Mouse (Mus musculus) fat pad, adult 2 months (tissue): ENCODE results near the gene Kcnq5.
"Not testable (repeated sequence)": the region's sequence is repeated elsewhere in the genome, so short reads cannot be mapped to it uniquely, and the experiment has no call there.

Experiments used
- DNase-seq: peaks from one replicate; pipeline ENCODE4 v3.0.0-alpha.2; 2011; ENCODE audit warnings: low read depth, low spot score; ENCODE audit errors: extremely low read depth

Gene Kcnq5

DNA sequence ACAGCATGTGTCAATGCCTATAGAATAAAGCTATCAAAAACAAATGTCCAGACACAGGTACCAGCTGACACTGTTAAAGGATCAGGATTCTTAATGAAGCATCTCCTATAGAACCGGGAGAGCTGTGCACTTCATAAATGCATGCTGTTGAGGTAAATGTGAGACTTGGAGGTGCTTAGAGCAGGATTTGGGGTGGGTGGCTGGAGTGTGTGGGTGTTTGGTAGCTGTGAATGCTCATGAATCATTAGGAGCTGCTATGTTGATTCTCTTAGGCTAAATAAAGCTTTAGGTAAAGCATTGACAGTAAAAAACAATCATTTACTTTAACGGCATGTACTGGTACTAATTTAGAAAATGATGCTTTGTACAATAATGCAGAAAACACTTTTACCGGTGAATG, 465.4 kb downstream of the Kcnq5 start:
- no peak for DNase-seq

DNA sequence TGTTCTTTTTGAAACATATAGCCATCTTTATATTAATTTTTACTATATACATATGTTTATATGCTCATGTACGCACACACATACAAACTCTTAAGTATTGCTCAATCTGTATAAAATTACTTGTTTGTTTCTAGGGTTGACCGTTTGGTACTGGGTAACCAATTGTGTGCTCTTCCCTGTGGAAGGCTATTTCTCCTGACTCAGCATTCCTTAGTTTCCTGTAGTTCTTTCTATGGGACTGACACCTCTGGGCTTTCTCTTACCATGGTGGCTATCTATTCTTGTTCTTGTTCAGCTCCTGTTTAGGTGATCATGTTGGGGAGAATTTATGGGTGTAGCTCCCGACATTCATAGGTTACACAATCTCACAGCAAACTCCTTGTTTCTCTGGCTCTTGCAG, 473.1 kb downstream of the Kcnq5 start:
- no peak for DNase-seq

DNA sequence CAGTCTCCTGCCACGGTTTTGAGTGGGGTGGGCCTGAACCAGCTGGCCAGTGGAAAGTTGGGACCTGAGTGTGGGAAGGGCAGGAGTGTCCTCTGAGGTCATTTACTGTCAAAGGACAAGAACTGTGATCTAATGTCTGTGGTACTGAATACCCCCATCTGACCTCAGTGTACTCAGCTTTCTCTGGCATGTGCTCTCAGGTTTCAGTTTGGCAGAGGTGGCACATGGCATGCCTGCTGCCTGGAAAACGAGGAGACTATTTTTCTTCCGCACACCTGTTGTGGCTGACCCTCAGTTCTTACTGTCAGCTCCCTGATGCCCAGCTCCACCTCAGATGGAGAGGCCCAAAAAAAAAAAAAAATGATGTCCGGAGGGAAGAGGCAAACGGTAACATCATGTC, 475.5 kb downstream of the Kcnq5 start:
- DNase-seq, result no peak

DNA sequence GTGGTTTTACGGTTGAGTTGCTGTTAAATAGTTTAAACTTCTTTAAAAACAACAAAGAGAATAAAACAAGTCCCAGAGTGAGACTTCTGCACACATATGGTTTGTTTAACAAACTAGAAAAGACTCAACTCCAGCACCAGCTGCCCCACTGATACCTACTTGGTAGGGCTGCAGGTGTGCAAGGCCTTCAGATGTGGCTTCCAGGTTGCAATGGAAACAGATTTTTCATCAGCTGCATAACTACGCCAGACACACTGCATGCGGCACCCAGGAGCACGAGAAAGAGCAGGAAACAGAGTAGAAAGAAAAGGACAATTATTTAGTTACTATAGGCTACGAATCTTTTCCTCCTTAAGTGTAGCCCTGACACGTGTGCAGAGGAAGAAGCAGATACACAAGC, 492.4 kb downstream of the Kcnq5 start:
- DNase-seq, result no peak

DNA sequence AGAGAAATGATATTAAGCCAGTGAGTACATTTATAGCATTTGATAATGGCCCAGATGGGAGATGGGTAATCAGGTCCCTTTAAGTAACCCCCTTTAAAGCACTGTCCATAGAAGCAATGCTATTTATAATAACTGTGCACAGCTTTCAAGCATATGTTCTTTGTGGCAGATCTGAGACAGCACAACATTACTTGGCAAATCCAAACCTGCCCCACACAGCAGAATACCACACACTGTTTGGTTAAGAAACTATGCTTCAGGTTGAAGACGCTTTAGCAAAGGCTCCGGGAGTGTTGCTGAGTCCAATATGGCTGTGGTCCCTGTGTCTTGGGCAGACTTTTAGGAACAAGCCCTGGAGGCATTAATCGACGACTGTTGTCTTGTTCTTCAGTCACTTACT, 495.3 kb downstream of the Kcnq5 start:
- DNase-seq, result no peak

DNA sequence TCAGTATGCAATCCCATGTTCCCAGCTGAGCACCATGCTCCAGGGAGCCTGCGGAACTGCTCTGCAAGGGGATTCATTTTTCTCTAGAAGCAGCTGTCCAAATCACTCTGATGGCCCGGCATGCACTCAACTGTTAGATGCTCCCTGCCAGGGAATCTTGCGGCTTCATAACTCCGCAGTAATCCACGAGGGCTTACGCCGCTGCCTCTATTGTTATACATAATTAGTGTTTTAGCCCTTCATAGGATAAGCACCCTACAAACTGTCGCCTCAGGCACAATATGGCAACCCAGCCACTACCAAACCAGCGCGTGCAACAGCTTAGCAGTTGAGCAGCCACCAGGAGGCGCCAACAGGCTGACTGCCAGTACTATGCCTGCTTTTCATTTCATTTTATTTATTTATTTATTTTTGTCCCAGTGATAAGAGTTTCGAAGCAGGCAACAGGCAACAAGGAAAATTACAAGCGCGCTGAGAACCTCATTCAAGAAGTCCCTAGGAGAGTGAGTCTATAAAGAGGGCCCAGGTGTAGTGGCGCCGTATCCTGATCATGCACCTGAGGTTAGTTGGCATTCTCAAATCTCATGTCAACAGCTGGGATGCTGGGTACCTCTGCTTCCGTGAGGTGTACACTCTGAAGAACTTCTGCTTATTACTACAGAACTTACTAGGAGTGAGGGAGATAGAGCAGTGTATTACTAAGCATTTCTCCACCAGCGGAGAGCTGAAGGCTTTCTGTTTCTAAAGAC, 500.6 kb downstream of the Kcnq5 start:
- no peak for DNase-seq

DNA sequence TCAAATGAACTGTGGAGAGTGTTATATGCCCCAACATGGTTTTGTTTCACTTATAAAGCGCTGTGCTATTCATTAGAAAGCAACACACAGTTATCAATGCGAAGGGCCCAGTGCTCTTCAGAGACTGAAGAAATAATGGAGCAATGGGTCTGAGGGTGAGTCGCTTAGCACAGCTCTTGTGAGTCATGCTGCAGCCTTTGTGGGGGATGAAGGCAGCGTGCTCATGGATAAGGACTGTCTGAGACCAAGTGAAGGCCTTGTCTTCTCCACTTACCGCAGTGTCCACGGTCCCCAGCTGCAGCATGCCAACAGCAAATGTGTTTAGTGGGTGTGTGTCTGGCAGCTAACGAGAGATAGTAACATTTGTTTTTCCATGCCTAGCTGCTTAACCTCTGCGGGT, 503.2 kb downstream of the Kcnq5 start:
- no peak for DNase-seq

DNA sequence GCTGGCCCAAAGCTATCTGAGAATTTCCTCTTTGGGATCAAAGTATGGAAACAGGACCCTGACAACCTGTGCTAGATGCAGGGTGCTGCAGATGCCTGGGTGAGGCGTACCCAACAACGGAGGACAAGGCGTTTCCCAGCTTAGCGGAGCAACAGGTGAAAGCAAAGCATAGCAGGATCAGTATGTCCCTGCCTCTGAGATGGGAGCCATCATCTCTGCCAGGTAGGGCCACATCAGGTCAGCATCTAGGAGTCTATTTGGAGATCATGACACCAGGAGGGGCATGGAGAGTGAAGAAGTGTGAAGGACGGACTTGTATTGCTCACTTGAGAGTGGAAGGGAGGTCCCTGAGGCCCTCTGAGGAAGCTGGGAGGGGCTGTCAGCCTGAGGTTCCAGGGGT, 505.8 kb downstream of the Kcnq5 start:
- no peak for DNase-seq

DNA sequence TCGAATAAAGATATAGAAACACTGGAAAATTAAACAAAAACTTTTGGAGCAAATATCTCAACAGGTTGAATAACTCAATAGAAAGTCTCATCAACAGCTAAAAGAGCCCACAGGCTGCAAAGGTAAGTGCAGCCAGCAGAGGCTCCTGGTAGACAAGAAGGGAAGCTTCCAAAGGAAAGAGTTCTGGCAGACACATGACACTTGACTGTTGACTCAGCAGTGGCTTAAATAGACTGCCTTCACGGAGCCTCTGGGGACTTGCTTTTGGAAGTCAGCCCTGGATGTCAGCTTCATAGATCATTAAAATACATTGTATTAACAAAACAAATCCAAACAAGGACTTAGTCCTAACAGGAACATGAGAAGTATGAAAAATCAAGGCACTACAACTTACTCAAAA, 513.5 kb downstream of the Kcnq5 start:
- DNase-seq, result no peak

DNA sequence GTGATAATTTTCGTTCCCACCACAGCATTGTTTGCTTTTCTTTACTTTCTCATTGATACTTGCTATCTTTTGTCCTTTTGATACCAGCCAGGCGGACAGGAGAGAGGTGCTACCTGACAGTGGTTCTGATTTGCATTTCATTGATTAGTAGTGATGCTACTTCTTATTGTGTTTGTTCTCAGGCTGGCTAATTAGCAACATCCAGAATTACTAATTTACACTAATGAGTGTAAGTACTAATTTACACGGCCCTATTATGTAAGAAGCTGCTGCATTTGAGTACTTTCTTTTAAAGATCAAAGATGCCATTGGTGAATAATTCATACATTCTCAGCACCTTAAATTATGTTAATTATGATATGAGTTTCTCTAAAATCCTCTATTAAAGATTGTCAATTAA, 525.0 kb downstream of the Kcnq5 start:
- no peak for DNase-seq

DNA sequence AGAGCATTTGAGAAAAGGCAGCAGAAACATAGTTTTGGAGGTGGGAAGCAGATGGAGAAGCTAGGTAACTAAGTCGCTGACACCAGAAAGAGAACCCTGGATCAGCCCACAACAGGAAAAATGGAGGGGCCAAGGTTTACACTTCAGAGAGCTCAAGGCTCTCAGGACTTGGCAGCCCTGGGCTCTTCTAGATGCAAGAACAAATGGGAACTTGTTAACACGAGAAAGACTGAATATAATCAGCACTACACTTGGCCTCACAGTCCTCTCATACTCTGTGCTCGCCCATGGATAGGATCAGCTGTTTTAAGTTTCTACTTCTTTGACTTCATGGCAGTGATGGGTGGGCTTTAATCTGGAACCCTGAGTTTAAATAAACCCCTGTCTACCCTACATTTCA, 526.9 kb downstream of the Kcnq5 start:
- no peak for DNase-seq

DNA sequence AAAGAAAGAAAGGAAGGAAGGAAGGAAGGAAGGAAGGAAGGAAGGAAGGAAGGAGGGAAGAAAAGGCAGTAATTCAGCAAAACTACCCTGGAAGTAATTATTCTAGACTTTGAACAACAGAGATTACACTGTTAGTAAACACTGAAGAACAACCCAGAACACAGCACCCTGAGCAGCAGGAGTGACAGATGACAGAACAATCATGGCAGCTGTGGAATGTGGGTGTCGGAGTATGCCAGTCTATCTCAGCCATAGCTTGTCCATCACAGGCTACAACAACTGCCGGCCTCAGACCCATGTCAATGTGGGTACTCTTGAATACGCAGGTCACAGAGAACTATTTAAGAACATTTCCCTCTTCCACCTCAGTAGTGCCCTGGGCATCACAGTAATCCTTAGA, 530.1 kb downstream of the Kcnq5 start:
- DNase-seq, result no peak

DNA sequence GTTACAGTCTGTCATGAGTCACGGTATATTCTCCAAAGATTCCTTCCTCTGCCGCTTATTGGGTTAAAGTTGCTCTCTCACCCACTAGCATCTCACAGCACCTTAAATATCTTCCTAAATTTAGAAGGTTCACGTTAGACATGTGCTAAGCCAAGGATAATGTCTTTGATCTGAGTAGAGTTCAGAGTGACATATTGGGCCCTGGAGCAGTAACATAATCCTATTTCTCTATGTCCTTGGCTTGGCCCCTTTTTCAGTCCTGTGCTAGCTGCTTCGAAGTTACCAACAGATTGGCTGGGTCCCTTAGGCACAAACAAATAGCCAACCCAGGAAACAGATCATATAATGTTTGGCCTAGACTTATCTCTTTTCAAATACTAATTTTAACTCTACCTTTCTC, 533.7 kb downstream of the Kcnq5 start:
- no peak for DNase-seq

DNA sequence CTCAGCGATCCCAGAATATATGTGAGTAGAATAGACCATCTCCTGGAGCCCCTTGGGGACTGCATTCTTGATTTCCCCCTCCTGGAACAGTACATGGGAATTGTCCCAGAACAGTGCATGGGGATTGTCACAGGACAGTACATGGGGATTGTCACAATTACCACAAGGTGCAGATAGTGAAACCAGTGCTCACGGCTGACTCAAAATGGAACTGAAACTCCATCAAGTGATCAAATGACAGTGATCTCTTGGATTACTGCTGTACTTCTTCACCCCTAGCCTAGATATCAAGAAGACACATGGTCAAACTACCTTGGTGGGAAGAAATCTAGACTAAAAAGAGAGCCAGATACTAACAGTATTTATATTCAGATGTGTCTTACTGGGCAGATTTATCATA, 536.1 kb downstream of the Kcnq5 start:
- no peak for DNase-seq

DNA sequence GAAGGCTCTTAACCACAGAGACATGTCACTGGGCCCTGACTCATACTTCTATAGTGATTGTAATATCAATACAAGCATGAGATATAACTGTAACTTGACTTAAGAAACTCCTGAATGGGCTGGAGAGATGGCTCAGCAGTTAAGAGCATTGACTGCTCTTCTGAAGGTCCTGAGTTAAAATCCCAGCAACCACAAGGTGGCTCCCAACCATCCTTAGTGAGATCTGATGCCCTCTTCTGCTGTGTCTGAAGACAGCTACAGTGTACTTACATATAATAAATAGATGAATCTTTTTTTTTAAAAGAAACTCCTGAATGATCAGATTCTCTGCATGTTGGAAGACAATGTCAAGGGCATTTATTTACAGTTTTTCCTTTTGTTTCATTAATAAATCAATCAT, 542.4 kb downstream of the Kcnq5 start:
- DNase-seq, result no peak

DNA sequence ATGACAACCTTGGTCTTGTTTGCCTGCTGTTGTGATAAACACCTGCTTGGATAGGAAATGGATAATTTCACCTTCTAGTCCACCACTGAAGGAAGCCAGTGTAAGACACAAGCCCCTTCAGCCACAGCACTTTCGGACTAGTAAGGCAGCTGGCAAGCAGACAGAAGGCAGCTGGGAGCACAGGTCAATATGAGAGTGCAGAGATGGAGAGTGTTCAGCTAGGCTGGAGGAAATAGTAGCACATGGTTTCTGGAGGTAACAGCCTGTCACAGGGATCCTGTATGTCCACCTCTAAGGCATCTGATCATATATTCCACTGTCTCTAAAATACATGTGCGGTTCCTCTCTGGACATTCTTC, 549.6 kb downstream of the Kcnq5 start:
- no peak for DNase-seq

DNA sequence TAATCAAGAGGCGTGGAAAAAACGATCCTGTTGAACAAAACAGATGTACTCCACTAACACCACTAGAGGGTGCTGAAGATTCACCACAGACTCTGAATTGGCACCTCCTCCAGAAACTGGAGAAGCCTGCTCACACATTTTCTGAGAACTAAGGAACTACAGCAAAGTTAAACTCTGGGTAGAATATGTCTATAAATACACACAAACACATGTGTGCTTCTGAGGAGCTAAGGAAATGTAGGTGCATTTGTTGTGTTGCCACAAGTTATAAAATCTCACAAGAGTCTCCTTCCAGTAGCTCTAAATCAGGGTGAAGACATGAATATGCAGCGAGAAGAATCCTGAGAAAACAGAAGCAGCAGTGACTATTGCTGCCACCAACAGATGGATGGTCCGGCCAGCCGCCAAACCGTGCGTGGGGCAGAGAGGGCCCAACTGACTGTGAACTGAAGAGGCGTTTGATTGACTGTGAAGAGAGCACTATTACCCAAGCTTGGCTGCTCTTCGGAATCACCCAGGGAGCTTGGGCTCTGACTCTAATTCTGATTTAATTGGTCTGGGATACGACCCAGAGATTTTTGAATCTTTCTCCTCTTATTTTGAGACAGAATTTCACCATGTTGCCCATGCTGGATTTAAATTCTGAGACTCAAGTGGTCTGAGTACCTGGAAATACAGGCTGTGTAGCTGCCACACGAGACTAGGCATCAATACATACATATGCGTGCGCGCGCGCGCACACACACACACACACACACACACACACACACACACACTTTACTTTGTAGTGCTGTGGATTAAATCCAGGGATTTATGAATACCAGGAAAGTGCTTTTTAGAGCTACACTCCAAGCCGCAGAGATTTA, 550.2 kb downstream of the Kcnq5 start:
- DNase-seq, result no peak

DNA sequence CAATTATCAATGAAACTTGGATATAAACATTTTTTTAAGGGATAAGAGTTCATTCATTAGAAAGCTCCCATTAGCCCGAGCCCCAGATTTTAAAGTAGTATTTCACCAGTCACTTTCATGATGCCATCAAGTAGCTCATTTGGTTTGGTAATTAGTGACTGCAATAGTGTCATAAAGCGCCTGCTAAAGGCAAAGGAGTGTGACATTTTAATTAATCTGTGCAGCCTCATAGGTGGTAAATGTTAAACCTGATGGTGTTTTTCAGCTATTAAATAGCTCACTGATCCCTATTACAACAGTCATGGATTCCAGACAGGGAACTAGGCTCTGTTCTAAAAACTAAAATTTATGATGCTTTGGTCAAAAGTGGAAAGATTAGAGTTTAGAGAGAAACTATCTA, 554.5 kb downstream of the Kcnq5 start:
- no peak for DNase-seq

DNA sequence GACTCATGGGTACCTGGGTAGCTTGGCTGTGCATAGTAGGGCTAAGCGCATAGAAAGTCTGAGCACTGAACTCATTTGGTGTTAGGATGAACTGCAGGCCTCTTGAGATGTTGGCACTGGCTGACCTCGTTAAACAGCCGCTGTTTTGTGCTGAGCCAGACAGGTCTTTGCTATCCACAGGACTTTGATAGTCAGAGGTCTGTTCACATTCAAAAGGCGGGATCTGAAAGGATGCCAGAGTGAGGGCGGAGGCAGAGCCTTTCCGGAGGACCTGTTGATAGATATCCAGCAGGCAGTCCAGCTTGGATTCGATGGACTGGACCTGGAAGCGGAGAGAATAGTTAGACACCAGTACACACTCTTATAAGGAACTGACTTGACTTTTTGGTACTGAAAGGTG, 558.9 kb downstream of the Kcnq5 start:
- DNase-seq, result no peak

DNA sequence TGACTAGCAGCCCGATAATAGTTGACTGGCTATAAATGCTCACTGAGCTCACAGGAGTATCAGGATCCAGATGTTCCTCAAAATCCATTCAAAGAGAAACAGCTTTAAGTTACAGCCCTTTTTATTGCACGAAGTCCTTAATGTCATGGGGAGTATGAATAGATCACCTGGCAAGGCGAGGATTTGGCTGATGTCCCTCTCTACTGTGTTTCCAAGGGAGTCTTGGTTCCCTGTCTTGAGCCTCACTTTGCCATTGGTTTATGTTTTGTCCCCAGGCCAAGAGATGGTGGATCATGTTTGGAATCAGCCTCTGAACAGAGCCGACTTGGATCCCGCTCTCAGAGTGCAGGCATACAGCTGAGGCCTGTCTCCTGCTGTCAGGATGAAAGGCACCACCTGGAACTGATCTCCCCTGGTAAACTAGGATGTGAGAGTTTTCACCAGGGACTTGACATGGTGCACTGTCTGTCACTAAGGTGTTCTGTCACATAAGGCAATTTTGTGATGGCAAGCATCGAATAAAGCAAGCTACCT, 570.5 kb downstream of the Kcnq5 start:
- no peak for DNase-seq

DNA sequence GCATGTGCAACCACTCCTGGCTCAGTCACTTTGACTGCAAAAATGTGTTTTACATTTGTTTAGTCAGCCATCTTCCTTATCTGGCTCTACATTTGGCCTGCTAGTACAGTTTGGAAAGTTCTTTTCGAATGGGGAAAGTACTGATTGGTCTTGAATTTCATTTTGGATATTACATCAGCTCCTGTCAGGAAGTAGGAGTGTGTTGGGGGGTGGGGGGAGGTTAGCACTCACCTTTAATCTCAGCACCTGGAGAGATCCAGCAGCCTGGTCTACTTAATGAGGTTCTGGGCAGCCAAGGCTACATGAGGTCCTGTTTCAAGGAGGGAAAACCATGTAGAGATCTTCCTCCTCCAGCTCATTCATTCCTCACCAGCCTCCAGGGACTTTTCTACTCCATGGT, 578.5 kb downstream of the Kcnq5 start, which contains the start of gene Khdc1b:
Khdc1b (plus strand) TSS at position 301 of the 400 bp plus-strand sequence.
- DNase-seq, result no peak

DNA sequence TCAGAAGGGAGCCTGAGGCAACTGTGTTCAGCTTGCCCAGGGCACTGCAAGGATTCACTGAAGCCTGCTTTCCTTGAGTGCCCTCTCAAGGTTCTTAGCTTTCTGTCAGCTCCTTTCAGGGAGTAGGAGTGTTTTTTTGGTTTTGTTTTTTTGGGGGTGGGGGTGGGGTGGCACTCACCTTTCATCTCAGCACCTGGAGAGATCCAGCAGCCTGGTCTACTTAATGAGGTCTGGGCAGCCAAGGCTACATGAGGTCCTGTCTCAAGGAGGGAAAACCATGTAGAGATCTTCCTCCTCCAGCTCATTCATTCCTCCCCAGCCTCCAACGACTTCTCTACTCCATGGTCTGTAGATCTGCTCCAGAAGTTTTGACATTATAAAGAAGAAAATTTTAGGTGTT, 593.7 kb downstream of the Kcnq5 start, which contains the start of gene Khdc1c:
Khdc1c (plus strand) TSS at position 301 of the 400 bp plus-strand sequence.
- not testable (repeated sequence) for DNase-seq
